Comparison of ENCODE assay signal across 11 mouse cellular contexts in genomic region chr19:46727140-46727736, GRCm38 (mm10). TPM values are rescaled to one million over a fixed set of nuclear protein-coding genes. Genes with fewer than 3 reads are reported as not detected.
DNase-seq lines count a peak whose midpoint lies in the region; ATAC-seq lines count a peak whose summit lies in the region.
"Had no signal": no experiment of that assay in that cellular context is flagged by ENCODE, and none has a peak within 500 bp of the region (broad histone marks: within the 10 kb centered on the region; RNA-seq: fewer than 3 reads in every experiment).

No protein-coding gene starts in this region.

- no peaks in the 10 kb centered on the region for H3K9me3 ChIP-seq in hindbrain, embryonic 15.5 days
- H3K9me3 ChIP-seq in liver, embryonic 13.5 days (replicated peaks) = no peaks in the 10 kb centered on the region
- no peaks in the 10 kb centered on the region for H3K9me3 ChIP-seq in limb, embryonic 10.5 days (replicated peaks)
- no peaks in the 10 kb centered on the region for H3K9me3 ChIP-seq in intestine, embryonic 15.5 days
- H3K9me3 ChIP-seq: embryonic facial prominence, embryonic 13.5 days; heart, embryonic 15.5 days had no signal

- no peak overlapping the region for H3K4me3 ChIP-seq in hindbrain, embryonic 15.5 days
- H3K4me3 ChIP-seq in liver, embryonic 13.5 days (replicated peaks) = no peak overlapping the region
- H3K4me3 ChIP-seq in limb, embryonic 10.5 days = no peak overlapping the region
- H3K4me3 ChIP-seq in intestine, embryonic 15.5 days (replicated peaks) = no peak overlapping the region
- H3K4me3 ChIP-seq: embryonic facial prominence, embryonic 13.5 days; heart, embryonic 15.5 days had no signal

- 45% methylated on average over 8 of the region's 8 CpGs for WGBS in hindbrain, embryonic 15.5 days
- 48% methylated on average over 8 of the region's 8 CpGs for WGBS in liver, embryonic 13.5 days (ENCODE audit: insufficient replicate concordance)
- WGBS in limb, embryonic 10.5 days = 56% methylated on average over 8 of the region's 8 CpGs
- 49% methylated on average over 8 of the region's 8 CpGs for WGBS in intestine, embryonic 15.5 days

- H3K36me3 ChIP-seq in hindbrain, embryonic 15.5 days = 0 out of 2 replicates have a peak, but pooled peaks cover 4% of the 10 kb centered on the region
- peaks cover 7% of the 10 kb centered on the region; the same call in 1 of the 2 replicates for H3K36me3 ChIP-seq in liver, embryonic 13.5 days
- H3K36me3 ChIP-seq in limb, embryonic 10.5 days = peaks cover 36% of the 10 kb centered on the region
- no peaks in the 10 kb centered on the region; the same call in 1 of the 2 replicates for H3K36me3 ChIP-seq in intestine, embryonic 15.5 days

- 0 out of 2 replicates have a peak, but pooled peaks have one; percentile 30 for ATAC-seq in hindbrain, embryonic 15.5 days (ENCODE audit: low FRiP score, low read depth)
- ATAC-seq in liver, embryonic 13.5 days (ENCODE audit: low read depth) = peak; percentile 63
- no peak; the same call in 1 of the 2 replicates for ATAC-seq in intestine, embryonic 15.5 days

- H3K27me3 ChIP-seq in hindbrain, embryonic 15.5 days = no peaks in the 10 kb centered on the region
- no peaks in the 10 kb centered on the region for H3K27me3 ChIP-seq in liver, embryonic 13.5 days
- no peaks in the 10 kb centered on the region for H3K27me3 ChIP-seq in limb, embryonic 10.5 days (ENCODE audit: low read depth, poor library complexity, severe bottlenecking)
- no peaks in the 10 kb centered on the region for H3K27me3 ChIP-seq in intestine, embryonic 15.5 days (replicated peaks)
- H3K27me3 ChIP-seq: embryonic facial prominence, embryonic 13.5 days; heart, embryonic 15.5 days had no signal

- H3K4me2 ChIP-seq in hindbrain, embryonic 15.5 days = no peak overlapping the region
- H3K4me2 ChIP-seq in liver, embryonic 13.5 days = peak overlapping the region; percentile 51
- H3K4me2 ChIP-seq in intestine, embryonic 15.5 days (replicated peaks) = no peak overlapping the region
- H3K4me2 ChIP-seq: embryonic facial prominence, embryonic 13.5 days; heart, embryonic 15.5 days had no signal

- no peak overlapping the region for H3K27ac ChIP-seq in hindbrain, embryonic 15.5 days (replicated peaks)
- H3K27ac ChIP-seq in liver, embryonic 13.5 days = peak overlapping the region; percentile 25
- no peak overlapping the region for H3K27ac ChIP-seq in limb, embryonic 10.5 days
- no peak overlapping the region for H3K27ac ChIP-seq in intestine, embryonic 15.5 days
- H3K27ac ChIP-seq: embryonic facial prominence, embryonic 13.5 days; heart, embryonic 15.5 days had no signal

- H3K4me1 ChIP-seq in hindbrain, embryonic 15.5 days (replicated peaks) = 0 out of 2 replicates have a peak, but pooled peaks cover 4% of the 10 kb centered on the region
- peaks cover 25% of the 10 kb centered on the region for H3K4me1 ChIP-seq in liver, embryonic 13.5 days (replicated peaks)
- H3K4me1 ChIP-seq in limb, embryonic 10.5 days = peaks cover 8% of the 10 kb centered on the region; the same call in 1 of the 2 replicates
- no peaks in the 10 kb centered on the region for H3K4me1 ChIP-seq in intestine, embryonic 15.5 days (replicated peaks)
- H3K4me1 ChIP-seq: embryonic facial prominence, embryonic 13.5 days had no signal

- H3K9ac ChIP-seq in hindbrain, embryonic 15.5 days = no peak overlapping the region
- H3K9ac ChIP-seq in liver, embryonic 13.5 days = no peak overlapping the region
- no peak overlapping the region for H3K9ac ChIP-seq in intestine, embryonic 15.5 days
- H3K9ac ChIP-seq: embryonic facial prominence, embryonic 13.5 days; heart, embryonic 15.5 days had no signal

- peak; percentile 45 for DNase-seq in adrenal gland, postnatal 14 days
- DNase-seq in adrenal gland, postnatal 25 days = no peak
- peak; percentile 48 for DNase-seq in R1 (ENCODE audit: low read depth, low spot score)
- DNase-seq in liver, embryonic 13.5 days = peak; percentile 29
- DNase-seq in limb, embryonic 10.5 days (ENCODE audit: low spot score) = no peak
- no peak for DNase-seq in lung, postnatal 10 days
- DNase-seq: lung, adult 2 months had no signal

RNA-seq across cellular contexts. Expression of gene As3mt, which starts 20.0 kb away (rescaled TPM):
- 58.7 and 68.2 TPM in 2 replicates for total RNA-seq in adrenal gland, postnatal 14 days (2021)
- 86.5 and 93.0 TPM in 2 replicates for total RNA-seq in adrenal gland, postnatal 25 days (2021)
- 37.6 and 39.6 TPM in 2 replicates for polyA plus RNA-seq in hindbrain, embryonic 15.5 days (2015; fragmentation: Nextera tagmentation; extraction: Ambion mirVana)
- polyA plus RNA-seq in liver, embryonic 13.5 days (2015; fragmentation: Nextera tagmentation; extraction: Ambion mirVana) = 17.7 and 20.4 TPM in 2 replicates
- 29.7 and 31.4 TPM in 2 replicates for polyA plus RNA-seq in limb, embryonic 10.5 days (2016; fragmentation: Nextera tagmentation; extraction: Ambion mirVana)
- polyA plus RNA-seq in intestine, embryonic 15.5 days (2015; fragmentation: Nextera tagmentation; extraction: Ambion mirVana) = 59.4 and 63.4 TPM in 2 replicates

RNA-seq across cellular contexts. Expression of gene Cnnm2, which starts 34.2 kb away (rescaled TPM):
- total RNA-seq in adrenal gland, postnatal 14 days (2021) = 27.8 and 31.7 TPM in 2 replicates
- total RNA-seq in adrenal gland, postnatal 25 days (2021) = 19.5 and 20.9 TPM in 2 replicates
- polyA plus RNA-seq in hindbrain, embryonic 15.5 days (2015; fragmentation: Nextera tagmentation; extraction: Ambion mirVana) = 8.6 and 9.4 TPM in 2 replicates
- 1.2 and 1.7 TPM in 2 replicates for polyA plus RNA-seq in liver, embryonic 13.5 days (2015; fragmentation: Nextera tagmentation; extraction: Ambion mirVana)
- polyA plus RNA-seq in limb, embryonic 10.5 days (2016; fragmentation: Nextera tagmentation; extraction: Ambion mirVana) = 1.5 and 1.6 TPM in 2 replicates
- polyA plus RNA-seq in intestine, embryonic 15.5 days (2015; fragmentation: Nextera tagmentation; extraction: Ambion mirVana) = 2.9 and 3.2 TPM in 2 replicates

RNA-seq across cellular contexts. Expression of gene Borcs7, which starts 37.5 kb away (rescaled TPM):
- total RNA-seq in adrenal gland, postnatal 14 days (2021) = 15.2 and 15.8 TPM in 2 replicates
- total RNA-seq in adrenal gland, postnatal 25 days (2021) = 14.4 and 18.0 TPM in 2 replicates
- 23.2 and 25.6 TPM in 2 replicates for polyA plus RNA-seq in hindbrain, embryonic 15.5 days (2015; fragmentation: Nextera tagmentation; extraction: Ambion mirVana)
- polyA plus RNA-seq in liver, embryonic 13.5 days (2015; fragmentation: Nextera tagmentation; extraction: Ambion mirVana) = 6.6 and 7.1 TPM in 2 replicates
- polyA plus RNA-seq in limb, embryonic 10.5 days (2016; fragmentation: Nextera tagmentation; extraction: Ambion mirVana) = 11.0 and 12.7 TPM in 2 replicates
- 14.5 and 15.2 TPM in 2 replicates for polyA plus RNA-seq in intestine, embryonic 15.5 days (2015; fragmentation: Nextera tagmentation; extraction: Ambion mirVana)

RNA-seq across cellular contexts. Expression of gene Cyp17a1, which starts 54.3 kb away (rescaled TPM):
- 10.6 and 12.0 TPM in 2 replicates for total RNA-seq in adrenal gland, postnatal 14 days (2021)
- total RNA-seq in adrenal gland, postnatal 25 days (2021) = 1.2 and 1.9 TPM in 2 replicates
- polyA plus RNA-seq in hindbrain, embryonic 15.5 days (2015; fragmentation: Nextera tagmentation; extraction: Ambion mirVana) = not detected in 2 replicates
- polyA plus RNA-seq in liver, embryonic 13.5 days (2015; fragmentation: Nextera tagmentation; extraction: Ambion mirVana) = 0.07 TPM in 1 of 2 replicates, not detected in the other
- not detected in 2 replicates for polyA plus RNA-seq in limb, embryonic 10.5 days (2016; fragmentation: Nextera tagmentation; extraction: Ambion mirVana)
- 0.30 TPM in 1 of 2 replicates, not detected in the other for polyA plus RNA-seq in intestine, embryonic 15.5 days (2015; fragmentation: Nextera tagmentation; extraction: Ambion mirVana)
- polyA plus RNA-seq: embryonic facial prominence, embryonic 13.5 days had no signal

Comparison
In these comparisons a context has a peak if more than half of its experiments do, and no peak if none do; other contexts are left out.
1. DNase-seq: peak in adrenal gland, postnatal 14 days (single experiment), R1 (single experiment) and liver, embryonic 13.5 days (single experiment); none in adrenal gland, postnatal 25 days (single experiment), limb, embryonic 10.5 days (single experiment) and lung, postnatal 10 days (single experiment).